Mouse (Mus musculus) lung, postnatal 14 days (tissue): ENCODE measurements around the gene Kif26b.

Source experiments
- DNase-seq: peaks from one replicate; pipeline ENCODE4 v3.0.0; 2021

Kif26b gene

GRCm38 (mm10) chr1:178542415-178542814 is 13.5 kb downstream of the Kif26b start:
- no peak for DNase-seq

DNA sequence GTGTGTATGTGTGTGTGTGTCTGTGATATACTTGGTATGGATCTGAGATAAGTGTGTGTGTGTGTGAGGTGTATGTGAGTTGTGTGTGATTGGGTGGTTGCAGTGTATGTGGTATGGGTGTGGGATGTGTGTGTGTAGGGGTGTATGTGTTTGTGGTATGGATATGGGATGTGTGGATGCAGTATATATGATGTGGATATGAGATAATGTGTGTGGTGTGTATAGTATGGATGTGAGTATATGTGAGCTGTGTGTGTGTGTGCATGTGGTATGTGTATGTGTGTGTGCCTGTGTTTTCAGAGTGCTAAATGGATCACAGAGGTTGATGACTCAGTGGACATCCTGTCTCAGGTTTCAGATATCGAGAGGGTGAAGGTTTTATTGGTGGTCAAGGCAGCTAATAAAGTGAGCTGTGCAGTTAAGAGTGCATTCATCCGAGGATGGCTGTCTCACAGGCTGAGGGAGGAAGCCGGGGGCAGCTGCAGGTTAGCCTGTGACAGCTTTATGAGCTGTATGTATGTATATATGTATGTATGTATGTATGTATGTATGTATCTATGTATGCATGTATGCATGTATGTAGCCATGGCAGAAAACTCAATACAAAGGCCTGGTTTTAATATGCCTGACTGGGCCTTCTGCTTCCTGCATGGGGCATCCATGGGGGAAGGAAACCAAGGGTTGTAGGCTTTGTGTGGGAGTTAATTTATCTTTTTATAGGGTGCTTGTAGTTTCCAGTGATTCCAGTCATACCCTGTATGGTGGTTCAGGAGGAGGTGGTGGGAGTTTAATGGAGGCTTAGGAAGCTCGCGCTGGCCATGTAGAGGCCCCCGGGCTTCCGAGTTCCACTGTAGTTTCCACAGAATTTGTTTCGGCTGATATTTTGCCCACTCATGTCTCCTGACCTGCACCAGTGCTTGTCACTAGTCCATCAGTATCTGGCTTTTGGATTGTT is 14.3 kb downstream of the Kif26b start:
- no peak for DNase-seq

GRCm38 (mm10) chr1:178544585-178544984 is 15.7 kb downstream of the Kif26b start:
- DNase-seq, result no peak

GRCm38 (mm10) chr1:178549576-178549975 is 20.7 kb downstream of the Kif26b start:
- DNase-seq, result no peak

- no peak for DNase-seq
Measured at GRCm38 (mm10) chr1:178550477-178551047, 21.6 kb downstream of the Kif26b start.

DNA sequence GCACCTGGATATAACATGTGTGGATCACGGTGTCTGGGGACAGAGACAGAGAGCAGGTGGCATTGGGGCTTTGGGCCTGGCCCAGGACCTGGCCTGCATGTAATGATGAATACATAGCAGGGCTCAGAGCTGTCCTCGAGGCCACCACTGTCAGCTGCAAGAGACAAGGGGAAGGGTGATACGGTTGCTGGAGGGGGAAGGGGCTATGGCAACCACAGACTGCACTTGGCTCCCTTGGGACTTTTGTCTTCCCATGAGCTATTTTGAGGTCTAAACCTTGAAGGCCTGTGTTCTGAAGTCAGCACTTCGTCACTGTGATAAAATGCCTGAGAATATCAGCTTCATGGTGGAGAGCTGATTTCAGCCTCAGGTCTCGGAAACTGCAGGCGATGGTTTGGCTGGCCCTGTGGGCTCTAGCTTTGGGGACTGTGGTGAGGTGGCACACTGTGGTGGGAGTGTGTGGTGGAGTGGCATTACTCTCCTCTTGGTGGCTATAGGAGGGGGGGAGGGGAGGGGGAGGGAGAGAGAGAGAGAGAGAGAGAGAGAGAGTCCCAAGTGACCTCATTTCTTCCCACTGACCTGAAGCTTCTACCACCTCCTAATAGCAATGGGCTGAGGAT is 23.5 kb downstream of the Kif26b start:
- DNase-seq, result no peak

GRCm38 (mm10) chr1:178552898-178553284 is 24.0 kb downstream of the Kif26b start:
- no peak for DNase-seq

DNA sequence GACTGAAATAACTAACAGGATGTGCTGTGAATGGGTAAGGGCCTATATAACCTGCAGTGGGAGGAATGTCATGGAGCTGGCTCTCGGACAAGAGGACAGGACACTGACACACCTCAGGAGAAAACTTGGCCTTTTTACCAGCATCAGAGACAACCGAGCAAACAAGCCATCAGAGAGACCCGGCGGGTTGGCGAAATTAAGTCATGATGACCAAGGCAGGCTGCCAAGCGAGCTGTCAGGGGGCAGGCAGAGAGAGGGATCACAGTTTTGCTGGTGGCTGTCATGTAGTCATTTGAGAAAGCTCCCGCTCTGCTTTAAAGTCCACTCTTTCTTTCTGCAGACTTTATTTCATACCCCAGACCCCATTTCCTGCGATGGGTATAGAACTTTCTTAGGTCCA is 27.3 kb downstream of the Kif26b start:
- DNase-seq, result no peak

- no peak for DNase-seq
Measured at GRCm38 (mm10) chr1:178560043-178560442, 31.1 kb downstream of the Kif26b start.

DNA sequence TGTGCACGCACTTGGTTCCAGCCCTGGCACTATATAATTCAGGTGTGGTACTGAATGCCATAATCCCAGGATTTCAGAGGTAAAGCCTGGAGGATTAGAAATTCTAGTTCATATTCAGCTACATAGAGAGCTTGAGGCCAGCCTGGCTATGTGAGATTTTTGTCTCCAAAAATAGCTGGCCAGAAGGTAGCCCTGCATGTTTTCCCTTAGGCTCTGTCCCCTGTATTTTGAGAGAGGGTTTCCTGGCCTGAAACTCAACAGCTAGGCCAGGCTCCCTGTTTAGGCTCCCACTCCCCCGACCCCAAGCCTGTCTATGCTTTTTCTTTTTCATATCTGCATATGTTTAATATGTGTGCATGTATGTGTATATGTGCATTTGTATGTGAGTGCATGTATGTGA is 34.9 kb downstream of the Kif26b start:
- no peak for DNase-seq

- no peak for DNase-seq
Measured at GRCm38 (mm10) chr1:178564800-178565199, 35.9 kb downstream of the Kif26b start.

- DNase-seq, result no peak
Measured at GRCm38 (mm10) chr1:178568551-178569545, 39.9 kb downstream of the Kif26b start.

- DNase-seq, result no peak
Measured at GRCm38 (mm10) chr1:178571009-178571408, 42.1 kb downstream of the Kif26b start.

- DNase-seq, result no peak
Measured at GRCm38 (mm10) chr1:178571885-178572444, 43.0 kb downstream of the Kif26b start.

- DNase-seq, result no peak
Measured at GRCm38 (mm10) chr1:178573406-178574032, 44.6 kb downstream of the Kif26b start.

DNA sequence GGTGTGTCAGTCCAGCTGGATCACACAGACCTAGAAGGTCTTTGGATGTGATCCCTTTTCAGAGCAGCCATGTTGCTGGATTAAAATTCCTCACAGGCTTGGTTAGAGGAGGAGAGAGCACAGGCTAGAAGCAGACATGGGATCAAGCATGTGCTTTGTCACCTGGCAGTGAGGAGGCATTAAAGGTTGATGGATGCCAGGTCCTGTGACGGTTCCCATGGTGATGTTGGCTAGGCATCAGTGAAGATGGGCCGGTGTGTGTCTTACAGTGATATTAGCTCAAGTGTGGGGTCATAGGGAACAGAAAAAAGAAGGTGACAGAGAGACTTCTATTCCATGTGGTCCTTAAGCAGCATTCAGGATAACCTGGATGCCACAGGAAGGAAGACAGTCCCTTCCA is 46.8 kb downstream of the Kif26b start:
- DNase-seq, result no peak

DNA sequence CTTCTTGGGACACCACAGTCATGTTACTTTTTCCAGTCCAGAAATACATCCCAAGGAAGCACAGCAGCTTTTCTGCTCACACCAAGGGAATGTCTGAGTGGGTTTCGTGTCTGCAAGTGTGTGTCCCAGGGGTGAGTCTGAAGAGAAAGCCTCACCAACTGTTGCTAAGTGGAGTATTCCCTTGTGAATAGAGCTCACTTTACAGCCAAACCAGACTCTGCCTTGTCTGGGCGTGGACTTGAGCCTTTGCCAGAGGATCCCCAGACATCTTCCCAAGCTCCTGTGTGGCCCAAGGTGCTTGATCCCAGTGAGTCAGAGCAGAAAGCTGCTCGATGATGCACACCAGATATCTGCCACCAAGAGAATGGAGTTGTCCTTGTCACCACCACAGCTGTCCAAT is 48.0 kb downstream of the Kif26b start:
- DNase-seq, result no peak

DNA sequence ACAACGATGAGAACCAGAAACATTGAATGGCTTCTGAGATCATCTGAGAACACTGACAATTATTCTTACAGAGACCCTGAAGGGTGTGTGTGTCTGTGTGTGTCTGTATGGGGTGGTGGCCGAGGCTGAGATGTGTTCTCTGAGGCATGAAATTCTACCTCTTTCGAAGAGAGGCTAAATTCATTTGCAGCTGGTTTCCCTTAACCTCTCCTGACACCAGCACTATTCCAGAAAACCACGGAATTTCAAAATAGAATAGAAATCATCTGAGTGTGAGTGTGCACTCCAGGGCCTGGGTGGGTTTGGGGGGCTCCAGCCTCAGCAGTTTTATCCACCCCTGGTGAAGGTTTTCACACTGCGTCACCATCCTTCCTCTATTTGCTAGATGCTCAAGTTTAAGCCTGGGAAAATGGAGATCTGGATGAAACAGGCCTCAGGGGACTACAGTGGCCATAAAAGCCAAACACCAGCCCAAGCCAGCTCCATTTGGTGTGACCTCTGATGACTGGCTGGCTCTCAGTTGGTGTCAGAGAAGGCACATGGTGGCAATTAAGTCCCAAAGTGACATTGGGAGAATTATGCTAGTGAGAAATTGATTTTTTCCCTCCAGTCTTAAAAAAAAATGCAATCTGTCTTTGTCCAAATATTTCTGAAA is 56.6 kb downstream of the Kif26b start:
- no peak for DNase-seq

DNA sequence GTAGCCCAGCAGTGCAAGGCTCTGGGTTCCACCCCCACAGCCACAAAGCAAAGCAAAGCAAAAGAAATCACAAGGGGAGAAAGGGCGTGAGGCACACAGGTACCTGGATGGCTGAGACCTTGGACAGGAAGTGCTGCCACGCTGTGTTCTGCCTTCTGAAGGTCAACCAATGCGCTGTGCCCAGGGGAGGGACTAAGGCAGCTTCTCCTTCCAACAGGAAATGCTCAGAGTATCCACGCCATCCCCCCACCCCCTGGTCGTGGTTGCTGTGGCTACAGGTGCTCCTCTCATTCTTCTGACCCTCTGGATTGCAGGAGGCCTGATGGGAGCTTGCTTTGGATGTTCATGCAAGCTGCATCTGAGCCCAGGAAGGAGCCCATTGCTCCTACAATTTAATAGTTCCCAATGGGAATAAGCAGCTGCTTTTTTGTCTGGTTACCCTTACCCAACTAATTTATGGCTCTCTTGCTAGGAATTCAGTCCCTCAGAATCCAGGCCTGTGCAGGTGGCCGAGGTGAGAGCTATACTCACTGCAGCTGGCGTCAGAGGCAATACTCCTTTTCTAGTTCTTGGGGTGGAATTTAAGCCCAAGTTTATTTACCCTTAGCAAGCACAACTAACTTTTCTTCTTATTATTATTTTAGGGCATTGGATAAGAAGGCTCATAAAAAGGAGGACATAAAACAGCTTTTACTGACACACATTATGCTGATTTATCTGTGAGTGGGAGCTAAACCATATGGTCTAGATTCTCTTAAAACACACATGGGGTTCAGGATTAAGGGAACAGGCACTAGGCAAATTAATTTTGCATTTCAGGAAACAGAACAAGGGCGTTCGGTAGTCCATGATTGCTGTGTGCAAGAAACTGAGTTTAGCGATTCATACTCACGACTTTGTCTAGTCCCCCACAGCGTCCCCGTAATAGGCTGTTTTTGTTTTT is 61.6 kb downstream of the Kif26b start:
- no peak for DNase-seq

- DNase-seq, result no peak
Measured at GRCm38 (mm10) chr1:178597113-178597512, 68.2 kb downstream of the Kif26b start.
